Mouse (Mus musculus) forebrain, embryonic 16.5 days (tissue): ENCODE results near the gene Fbxo2. TPM values are rescaled to one million over a fixed set of nuclear protein-coding genes. Genes with fewer than 3 reads are reported as not detected.

ENCODE experiments used
- ATAC-seq: fragments of 200-750 bp; cut with Nextera tagmentation; 2 replicates; pipeline ENCODE4 v1.8.0; 2017; ENCODE audit warnings: mild to moderate bottlenecking, moderate library complexity
- H3K27ac ChIP-seq: fragments of 300-500 bp; sonication (generic); 2 replicates; pipeline ENCODE4 v1.5.1; 2014; ENCODE audit warnings: low read length, control low read depth
- H3K27me3 ChIP-seq: fragments of 300-500 bp; sonication (generic); replicated peaks from 2 replicates; pipeline ENCODE4 v1.6.1; 2014; ENCODE audit warnings: low read length; ENCODE audit not compliant: control insufficient read depth, insufficient read depth
- H3K36me3 ChIP-seq: fragments of 300-500 bp; sonication (generic); 2 replicates; pipeline ENCODE4 v1.6.1; 2014; ENCODE audit not compliant: control insufficient read depth, insufficient read depth
- H3K4me1 ChIP-seq: fragments of 300-500 bp; sonication (generic); replicated peaks from 2 replicates; pipeline ENCODE4 v1.6.1; 2014; ENCODE audit warnings: low read length; ENCODE audit not compliant: control insufficient read depth, insufficient read depth
- H3K4me2 ChIP-seq: fragments of 300-500 bp; sonication (generic); 2 replicates; pipeline ENCODE4 v1.6.1; 2014; ENCODE audit warnings: mild to moderate bottlenecking, low read length, control low read depth
- H3K4me3 ChIP-seq: fragments of 300-500 bp; sonication (generic); replicated peaks from 2 replicates; pipeline ENCODE4 v1.5.1; 2014; ENCODE audit warnings: mild to moderate bottlenecking, low read length, control low read depth
- H3K9ac ChIP-seq: fragments of 300-500 bp; sonication (generic); replicated peaks from 2 replicates; pipeline ENCODE4 v1.6.1; 2014; ENCODE audit warnings: low read depth, low read length, control low read depth
- H3K9me3 ChIP-seq: fragments of 300-500 bp; sonication (generic); 2 replicates; pipeline ENCODE4 v1.6.1; 2016; ENCODE audit warnings: low read length; ENCODE audit not compliant: control insufficient read depth
- WGBS: fragments of 180-500 bp; shearing (Covaris S2); extraction: QIAGEN DNeasy Blood & Tissue Kit; methylation state at CpG from one replicate; pipeline ENCODE4 v1.1.7; 2014; 5-methylcytosine and 5-hydroxymethylcytosine counted together
- polyA plus RNA-seq: library from polyadenylated mRNA; unstranded; fragments of >200 nt; fragmentation: Nextera tagmentation; extraction: Ambion mirVana; gene quantifications from 2 replicates; pipeline ENCODE4 v1.2.1, GENCODE M21; 2015

Gene Fbxo2
- polyA plus RNA-seq, 1 experiment from 2014 or later: 4.7 TPM

DNA sequence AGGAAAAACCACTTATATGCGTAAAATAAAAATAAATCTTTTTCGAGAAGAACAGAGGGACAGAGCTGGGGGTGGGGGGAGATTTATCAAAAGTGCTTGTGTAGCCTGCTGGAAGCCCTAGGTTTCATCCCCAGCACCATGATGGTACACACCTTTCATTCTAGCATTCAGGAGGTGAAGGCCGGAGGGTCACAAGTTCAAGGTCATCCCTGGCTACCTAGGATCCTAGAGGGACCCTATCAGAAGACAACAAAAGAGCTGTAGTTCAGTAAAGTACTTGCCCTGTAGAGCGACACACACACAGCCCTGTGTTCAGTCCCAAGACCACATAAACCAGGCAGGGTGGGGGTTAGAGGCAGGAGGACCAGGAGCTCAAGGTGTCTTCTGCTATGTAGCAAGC, 6.4 kb upstream of the Fbxo2 start:
- no peak for ATAC-seq
- Histone ChIP-seq H3K36me3 (peaks cover 8% of the 10 kb centered on the region), H3K9ac (no peak overlapping the region), H3K9me3 (no peaks in the 10 kb centered on the region), H3K27me3 (no peaks in the 10 kb centered on the region), H3K4me2 (no peak overlapping the region), H3K4me1 (peaks cover 16% of the 10 kb centered on the region), H3K27ac (no peak overlapping the region), H3K4me3 (no peak overlapping the region)
- WGBS: 92% methylated on average over 4 of the region's 4 CpGs

DNA sequence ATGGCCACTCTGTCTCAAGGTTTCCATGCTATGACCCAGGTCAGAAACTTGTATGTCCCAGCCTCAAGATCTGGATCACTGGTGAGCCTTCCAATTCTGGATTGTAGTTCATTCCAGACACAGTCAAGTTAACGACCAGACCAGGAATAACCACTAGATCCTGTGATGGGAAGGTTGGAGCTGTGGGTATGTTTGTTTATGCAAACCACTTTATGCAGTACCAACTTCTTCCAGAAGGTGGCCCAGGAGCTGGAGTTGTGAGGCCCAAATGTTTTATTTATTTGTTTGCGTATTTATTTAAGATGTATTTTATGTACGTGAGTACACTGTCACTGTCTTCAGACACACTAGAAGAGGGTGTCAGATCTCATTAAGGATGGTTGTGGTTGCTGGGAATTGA, 5.4 kb upstream of the Fbxo2 start:
- Histone ChIP-seq H3K9me3 (no peaks in the 10 kb centered on the region), H3K4me1 (peaks cover 16% of the 10 kb centered on the region), H3K36me3 (peaks cover 8% of the 10 kb centered on the region), H3K4me3 (no peak overlapping the region), H3K9ac (no peak overlapping the region), H3K27ac (no peak overlapping the region), H3K27me3 (no peaks in the 10 kb centered on the region), H3K4me2 (no peak overlapping the region)
- ATAC-seq: no peak
- WGBS: 44% methylated on average over 3 of the region's 3 CpGs

GRCm38 (mm10) chr4:148158436-148159348, 1.7 kb upstream of the Fbxo2 start:
- peaks cover 8% of the 10 kb centered on the region for H3K36me3 ChIP-seq
- peak; percentile 8 for ATAC-seq
- peaks cover 14% of the 10 kb centered on the region for H3K4me1 ChIP-seq
- H3K27me3 ChIP-seq: peaks cover 15% of the 10 kb centered on the region
- peak overlapping the region; percentile 70 for H3K27ac ChIP-seq
- no peaks in the 10 kb centered on the region for H3K9me3 ChIP-seq
- WGBS: 21% methylated on average over 27 of the region's 27 CpGs
- H3K4me3 ChIP-seq: peak overlapping the region; percentile 73
- peak overlapping the region; percentile 77 for H3K9ac ChIP-seq
- H3K4me2 ChIP-seq: peak overlapping the region; percentile 62

DNA sequence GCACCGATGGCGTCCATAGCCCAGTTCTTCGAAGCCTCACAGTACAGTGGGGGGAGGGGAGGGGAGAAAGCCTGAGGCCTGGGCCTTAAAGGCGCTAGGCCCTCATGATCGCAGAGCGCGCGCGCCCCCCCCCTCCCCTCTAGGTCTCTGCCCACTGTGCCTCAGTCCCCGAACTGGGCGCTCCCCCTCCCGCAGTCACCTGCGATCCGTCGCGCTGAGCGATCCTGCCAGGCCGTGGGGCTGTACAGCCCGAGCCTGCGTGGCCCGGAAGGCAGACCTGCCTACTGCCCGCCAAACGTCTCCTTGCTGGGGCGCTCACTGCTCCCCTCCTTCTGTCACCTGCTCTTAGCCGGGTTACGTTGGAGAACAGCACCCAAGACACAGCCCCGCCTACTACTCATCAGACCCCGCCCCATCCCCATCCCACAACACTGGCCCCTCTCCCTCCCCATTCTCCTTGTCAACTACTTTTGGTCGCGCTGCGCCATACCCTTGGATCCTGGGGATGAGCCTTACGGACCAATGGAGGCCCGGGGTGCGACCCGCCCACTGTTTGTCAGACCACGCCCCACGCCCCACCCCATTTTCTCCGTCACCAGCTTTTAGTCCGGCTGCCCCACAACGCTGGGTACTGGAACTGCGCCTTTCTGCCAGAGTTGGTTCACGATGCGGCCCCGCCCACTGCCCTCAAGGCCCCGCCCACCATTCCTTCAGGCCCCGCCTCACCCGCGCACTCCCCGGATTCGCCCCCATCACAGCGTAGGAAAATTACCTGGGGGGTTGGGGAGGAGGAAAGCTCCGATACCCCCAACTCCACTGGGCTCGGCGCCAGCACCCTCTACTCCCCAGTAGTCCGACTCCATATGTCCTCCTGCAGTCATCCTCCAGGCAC, 631 bp upstream of the Fbxo2 start:
- H3K27me3 ChIP-seq: peaks cover 23% of the 10 kb centered on the region
- H3K4me2 ChIP-seq: peak overlapping the region; percentile 62
- H3K4me3 ChIP-seq: peak overlapping the region; percentile 73
- peaks cover 8% of the 10 kb centered on the region for H3K36me3 ChIP-seq
- peaks cover 23% of the 10 kb centered on the region for H3K4me1 ChIP-seq
- under 1% methylated on average over 47 of the region's 55 CpGs for WGBS
- H3K9ac ChIP-seq: peak overlapping the region; percentile 77
- peak overlapping the region; percentile 70 for H3K27ac ChIP-seq
- no peaks in the 10 kb centered on the region for H3K9me3 ChIP-seq
- peak; percentile 86 for ATAC-seq

- no peaks in the 10 kb centered on the region for H3K9me3 ChIP-seq
- peak overlapping the region; percentile 33 for H3K4me3 ChIP-seq
- H3K9ac ChIP-seq: peak overlapping the region; percentile 46
- H3K4me2 ChIP-seq: peak overlapping the region; percentile 60
- H3K36me3 ChIP-seq: no peaks in the 10 kb centered on the region
- WGBS: under 1% methylated on average over 29 of the region's 29 CpGs
- H3K27ac ChIP-seq: no peak overlapping the region
- H3K4me1 ChIP-seq: peaks cover 31% of the 10 kb centered on the region
- no peak for ATAC-seq
- peaks cover 39% of the 10 kb centered on the region for H3K27me3 ChIP-seq
Measured at GRCm38 (mm10) chr4:148164002-148164439, 3.6 kb downstream of the Fbxo2 start.

DNA sequence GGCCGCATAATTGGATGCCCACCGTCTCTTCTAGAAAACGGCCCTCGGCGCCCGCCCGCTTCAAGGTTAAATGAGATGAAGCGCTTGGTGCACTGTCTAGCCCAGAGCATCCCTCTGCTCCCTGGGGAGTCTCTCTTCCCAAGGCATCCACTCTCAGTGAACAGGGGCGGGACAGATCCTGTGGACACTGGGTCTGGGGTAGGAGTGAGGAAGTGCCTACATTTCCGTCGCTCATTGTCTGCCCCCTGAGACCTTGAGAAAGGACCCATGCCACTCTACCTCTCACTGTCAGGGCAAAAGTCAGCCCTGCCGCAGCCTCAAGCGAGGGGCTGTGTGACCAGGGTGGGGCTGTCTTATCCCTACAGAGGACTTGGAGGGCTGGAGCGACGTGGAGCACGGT, 4.0 kb downstream of the Fbxo2 start:
- Histone ChIP-seq H3K27ac (no peak overlapping the region), H3K9me3 (no peaks in the 10 kb centered on the region), H3K4me1 (peaks cover 31% of the 10 kb centered on the region), H3K27me3 (peaks cover 40% of the 10 kb centered on the region), H3K4me3 (peak overlapping the region; percentile 33), H3K4me2 (peak overlapping the region; percentile 60), H3K9ac (no peak overlapping the region), H3K36me3 (no peaks in the 10 kb centered on the region)
- 3% methylated on average over 16 of the region's 16 CpGs for WGBS
- no peak for ATAC-seq

DNA sequence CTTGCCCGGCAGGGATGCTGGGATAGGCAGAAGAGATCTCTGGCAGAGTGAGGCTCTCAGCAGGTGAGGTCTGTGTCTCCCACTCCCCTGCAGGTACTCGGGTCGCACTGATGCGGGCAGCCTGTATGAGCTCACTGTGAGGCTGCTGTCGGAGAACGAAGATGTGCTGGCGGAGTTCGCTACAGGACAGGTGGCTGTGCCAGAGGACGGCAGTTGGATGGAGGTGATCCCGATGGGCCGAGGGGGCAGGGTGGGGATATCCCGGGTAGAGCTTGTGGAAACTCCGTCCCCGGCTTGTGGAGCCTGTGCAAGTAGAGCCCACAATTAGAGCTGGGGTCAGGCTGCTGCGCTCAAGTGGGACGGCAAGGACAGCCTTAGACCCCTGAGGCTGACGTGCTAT, 5.1 kb downstream of the Fbxo2 start:
- Histone ChIP-seq H3K36me3 (no peaks in the 10 kb centered on the region), H3K27me3 (peaks cover 47% of the 10 kb centered on the region), H3K27ac (no peak overlapping the region), H3K4me1 (peaks cover 29% of the 10 kb centered on the region), H3K4me3 (no peak overlapping the region), H3K4me2 (no peak overlapping the region), H3K9me3 (no peaks in the 10 kb centered on the region), H3K9ac (no peak overlapping the region)
- WGBS: 5% methylated on average over 17 of the region's 17 CpGs
- no peak for ATAC-seq

- peaks cover 26% of the 10 kb centered on the region for H3K4me1 ChIP-seq
- 3% methylated on average over 10 of the region's 10 CpGs for WGBS
- peak overlapping the region; percentile 7; the same call in 1 of the 2 replicates for H3K9ac ChIP-seq
- no peaks in the 10 kb centered on the region for H3K36me3 ChIP-seq
- ATAC-seq: peak; percentile 81
- peak overlapping the region; percentile 29 for H3K4me2 ChIP-seq
- H3K27me3 ChIP-seq: peaks cover 41% of the 10 kb centered on the region
- peak overlapping the region; percentile 1; the same call in 1 of the 2 replicates for H3K4me3 ChIP-seq
- H3K27ac ChIP-seq: 0 out of 2 replicates have a peak overlapping the region, but pooled peaks have one; percentile 29
- H3K9me3 ChIP-seq: no peaks in the 10 kb centered on the region
Measured at GRCm38 (mm10) chr4:148166431-148166830, 6.0 kb downstream of the Fbxo2 start.

- no peaks in the 10 kb centered on the region for H3K36me3 ChIP-seq
- peak overlapping the region; percentile 29 for H3K4me2 ChIP-seq
- H3K27me3 ChIP-seq: peaks cover 45% of the 10 kb centered on the region
- H3K9me3 ChIP-seq: no peaks in the 10 kb centered on the region
- peaks cover 26% of the 10 kb centered on the region for H3K4me1 ChIP-seq
- WGBS: 8% methylated on average over 2 of the region's 4 CpGs
- H3K9ac ChIP-seq: 0 out of 2 replicates have a peak overlapping the region, but pooled peaks have one; percentile 7
- 0 out of 2 replicates have a peak overlapping the region, but pooled peaks have one; percentile 29 for H3K27ac ChIP-seq
- ATAC-seq: no peak; the same call in 1 of the 2 replicates
- H3K4me3 ChIP-seq: peak overlapping the region; percentile 1; the same call in 1 of the 2 replicates
Measured at GRCm38 (mm10) chr4:148166986-148167385, 6.6 kb downstream of the Fbxo2 start.
